Mouse (Mus musculus): ENCODE data around the gene Atrnl1. TPM values are rescaled to one million over a fixed set of nuclear protein-coding genes. Genes with fewer than 3 reads are reported as not detected.

Gene Atrnl1
- polyA plus RNA-seq, 1 experiment from 2014 or later = 8.1 TPM

- ATAC-seq (ENCODE audit: low read depth) = no peak
- Histone ChIP-seq H3K4me2 (no peak overlapping the region), H3K4me3 (no peak overlapping the region), H3K36me3 (no peaks in the 10 kb centered on the region), H3K27ac (replicated peaks) (no peak overlapping the region), H3K9ac (no peak overlapping the region), H3K27me3 (no peaks in the 10 kb centered on the region), H3K4me1 (replicated peaks) (no peaks in the 10 kb centered on the region), H3K9me3 (no peaks in the 10 kb centered on the region)
- 89% methylated on average over 6 of the region's 6 CpGs for WGBS
These were observed 299.8 kb downstream of the Atrnl1 start for GRCm38 (mm10) chr19:57910650-57911049.

- H3K4me2 ChIP-seq = no peak overlapping the region
- no peaks in the 10 kb centered on the region for H3K27me3 ChIP-seq
- no peak for ATAC-seq (ENCODE audit: low read depth)
- no peaks in the 10 kb centered on the region for H3K4me1 ChIP-seq (replicated peaks)
- H3K4me3 ChIP-seq = no peak overlapping the region
- H3K27ac ChIP-seq (replicated peaks) = no peak overlapping the region
- H3K9me3 ChIP-seq = no peaks in the 10 kb centered on the region
- WGBS = 73% methylated on average over 6 of the region's 6 CpGs
- H3K9ac ChIP-seq = no peak overlapping the region
- 0 out of 2 replicates have a peak, but pooled peaks cover 5% of the 10 kb centered on the region for H3K36me3 ChIP-seq
These were observed 305.5 kb downstream of the Atrnl1 start for GRCm38 (mm10) chr19:57916325-57916724.

- peaks cover 4% of the 10 kb centered on the region for H3K27me3 ChIP-seq
- no peak overlapping the region for H3K27ac ChIP-seq (replicated peaks)
- WGBS = 76% methylated on average over 5 of the region's 5 CpGs
- H3K4me3 ChIP-seq = no peak overlapping the region
- no peaks in the 10 kb centered on the region for H3K9me3 ChIP-seq
- no peak for ATAC-seq (ENCODE audit: low read depth)
- peaks cover 32% of the 10 kb centered on the region for H3K4me1 ChIP-seq (replicated peaks)
- H3K36me3 ChIP-seq = 0 out of 2 replicates have a peak, but pooled peaks cover 5% of the 10 kb centered on the region
- no peak overlapping the region for H3K9ac ChIP-seq
- H3K4me2 ChIP-seq = no peak overlapping the region
These were observed 312.2 kb downstream of the Atrnl1 start for GRCm38 (mm10) chr19:57922991-57923390.

GRCm38 (mm10) chr19:57924856-57925255, 314.0 kb downstream of the Atrnl1 start:
- Histone ChIP-seq H3K9me3 (no peaks in the 10 kb centered on the region), H3K9ac (no peak overlapping the region), H3K4me1 (replicated peaks) (peaks cover 36% of the 10 kb centered on the region), H3K4me2 (no peak overlapping the region), H3K36me3 (0 out of 2 replicates have a peak, but pooled peaks cover 5% of the 10 kb centered on the region), H3K4me3 (no peak overlapping the region), H3K27ac (replicated peaks) (no peak overlapping the region), H3K27me3 (peaks cover 7% of the 10 kb centered on the region)
- no peak for ATAC-seq (ENCODE audit: low read depth)
- 44% methylated on average over 8 of the region's 8 CpGs for WGBS

- 0 out of 2 replicates have a peak overlapping the region, but pooled peaks have one; percentile 4 for H3K27ac ChIP-seq (replicated peaks)
- no peak overlapping the region for H3K4me3 ChIP-seq
- 0 out of 2 replicates have a peak, but pooled peaks cover 2% of the 10 kb centered on the region for H3K36me3 ChIP-seq
- H3K9ac ChIP-seq = no peak overlapping the region
- H3K4me1 ChIP-seq (replicated peaks) = peaks cover 36% of the 10 kb centered on the region
- H3K27me3 ChIP-seq = peaks cover 10% of the 10 kb centered on the region
- H3K4me2 ChIP-seq = no peak overlapping the region
- no peak for ATAC-seq (ENCODE audit: low read depth)
- H3K9me3 ChIP-seq = no peaks in the 10 kb centered on the region
- WGBS = 68% methylated on average over 10 of the region's 10 CpGs
These were observed 314.8 kb downstream of the Atrnl1 start for GRCm38 (mm10) chr19:57925681-57926080.

- peak; percentile 86 for ATAC-seq (ENCODE audit: low read depth)
- Histone ChIP-seq H3K36me3 (no peaks in the 10 kb centered on the region), H3K4me3 (no peak overlapping the region), H3K9ac (no peak overlapping the region), H3K4me1 (replicated peaks) (peaks cover 36% of the 10 kb centered on the region), H3K27me3 (peaks cover 10% of the 10 kb centered on the region), H3K27ac (replicated peaks) (no peak overlapping the region), H3K4me2 (no peak overlapping the region), H3K9me3 (no peaks in the 10 kb centered on the region)
- 84% methylated on average over 5 of the region's 5 CpGs for WGBS
These were observed 315.5 kb downstream of the Atrnl1 start for GRCm38 (mm10) chr19:57926164-57926860.

- 21% methylated on average over 10 of the region's 10 CpGs for WGBS
- H3K9me3 ChIP-seq = no peaks in the 10 kb centered on the region
- peaks cover 10% of the 10 kb centered on the region for H3K27me3 ChIP-seq
- no peak overlapping the region for H3K9ac ChIP-seq
- H3K36me3 ChIP-seq = no peaks in the 10 kb centered on the region
- ATAC-seq (ENCODE audit: low read depth) = no peak
- H3K4me1 ChIP-seq (replicated peaks) = peaks cover 36% of the 10 kb centered on the region
- no peak overlapping the region for H3K27ac ChIP-seq (replicated peaks)
- H3K4me3 ChIP-seq = no peak overlapping the region
- peak overlapping the region; percentile 31 for H3K4me2 ChIP-seq
These were observed 316.2 kb downstream of the Atrnl1 start for GRCm38 (mm10) chr19:57926941-57927471.

- no peak overlapping the region for H3K9ac ChIP-seq
- no peaks in the 10 kb centered on the region for H3K36me3 ChIP-seq
- no peaks in the 10 kb centered on the region for H3K9me3 ChIP-seq
- ATAC-seq (ENCODE audit: low read depth) = no peak
- H3K4me1 ChIP-seq (replicated peaks) = peaks cover 36% of the 10 kb centered on the region
- no peak overlapping the region for H3K27ac ChIP-seq (replicated peaks)
- no peak overlapping the region for H3K4me3 ChIP-seq
- peak overlapping the region; percentile 31; the same call in 1 of the 2 replicates for H3K4me2 ChIP-seq
- 46% methylated on average over 11 of the region's 11 CpGs for WGBS
- H3K27me3 ChIP-seq = peaks cover 10% of the 10 kb centered on the region
These were observed 317.0 kb downstream of the Atrnl1 start for GRCm38 (mm10) chr19:57927566-57928523.

- Histone ChIP-seq H3K9me3 (no peaks in the 10 kb centered on the region), H3K9ac (no peak overlapping the region), H3K4me1 (replicated peaks) (peaks cover 37% of the 10 kb centered on the region), H3K27ac (replicated peaks) (no peak overlapping the region), H3K4me2 (no peak overlapping the region), H3K36me3 (no peaks in the 10 kb centered on the region), H3K4me3 (no peak overlapping the region), H3K27me3 (peaks cover 6% of the 10 kb centered on the region; the same call in 1 of the 2 replicates)
- WGBS = 95% methylated on average over 4 of the region's 4 CpGs
- ATAC-seq (ENCODE audit: low read depth) = no peak
These were observed 320.8 kb downstream of the Atrnl1 start for GRCm38 (mm10) chr19:57931626-57932025.

- Histone ChIP-seq H3K27ac (replicated peaks) (no peak overlapping the region), H3K9me3 (no peaks in the 10 kb centered on the region), H3K9ac (peak overlapping the region; percentile 17; the same call in 1 of the 2 replicates), H3K36me3 (no peaks in the 10 kb centered on the region), H3K4me2 (no peak overlapping the region), H3K4me3 (no peak overlapping the region), H3K4me1 (replicated peaks) (peaks cover 30% of the 10 kb centered on the region), H3K27me3 (no peaks in the 10 kb centered on the region)
- WGBS = 96% methylated on average over 3 of the region's 3 CpGs
- no peak for ATAC-seq (ENCODE audit: low read depth)
These were observed 326.0 kb downstream of the Atrnl1 start for GRCm38 (mm10) chr19:57936865-57937264.

- H3K27me3 ChIP-seq = no peaks in the 10 kb centered on the region
- no peak overlapping the region for H3K9ac ChIP-seq
- H3K4me3 ChIP-seq = no peak overlapping the region
- WGBS = 96% methylated on average over 1 of the region's 1 CpGs
- peaks cover 32% of the 10 kb centered on the region for H3K4me1 ChIP-seq (replicated peaks)
- H3K27ac ChIP-seq (replicated peaks) = no peak overlapping the region
- H3K4me2 ChIP-seq = no peak overlapping the region
- H3K36me3 ChIP-seq = no peaks in the 10 kb centered on the region
- H3K9me3 ChIP-seq = no peaks in the 10 kb centered on the region
- ATAC-seq (ENCODE audit: low read depth) = no peak
These were observed 328.3 kb downstream of the Atrnl1 start for GRCm38 (mm10) chr19:57939166-57939565.

GRCm38 (mm10) chr19:57941529-57941928, 330.7 kb downstream of the Atrnl1 start:
- Histone ChIP-seq H3K36me3 (no peaks in the 10 kb centered on the region), H3K4me1 (replicated peaks) (peaks cover 14% of the 10 kb centered on the region), H3K27me3 (no peaks in the 10 kb centered on the region), H3K9ac (no peak overlapping the region), H3K4me3 (no peak overlapping the region), H3K4me2 (no peak overlapping the region), H3K27ac (replicated peaks) (peak overlapping the region; percentile 61), H3K9me3 (no peaks in the 10 kb centered on the region)
- peak; percentile 89 for ATAC-seq (ENCODE audit: low read depth)
- WGBS = 38% methylated on average over 8 of the region's 8 CpGs

All from neural tube, embryonic 13.5 days (tissue).